Mouse (Mus musculus) spleen, adult 2 months (tissue): ENCODE measurements around the gene Cib4. TPM values are rescaled to one million over a fixed set of nuclear protein-coding genes. Genes with fewer than 3 reads are reported as not detected.

Source experiments
- DNase-seq, 2 experiments: peaks; one replicate each; pipeline versions ENCODE4 v3.0.0 to v3.0.0-alpha.2; 2012 to 2021; ENCODE audit warnings: low spot score in 2 of 2, low read depth in 1 of 2
- H3K27ac ChIP-seq: fragments of 200-500 bp; 2 replicates; pipeline ENCODE4 v1.5.1; 2012; ENCODE audit warnings: low read length, inconsistent platforms; ENCODE audit not compliant: insufficient read depth
- H3K27me3 ChIP-seq: fragments of 200-500 bp; 2 replicates; pipeline ENCODE4 v1.6.1; 2012; ENCODE audit warnings: mild to moderate bottlenecking, moderate library complexity, low read length, inconsistent platforms; ENCODE audit not compliant: control insufficient read depth, insufficient read depth
- H3K36me3 ChIP-seq: fragments of 200-500 bp; 2 replicates; pipeline ENCODE4 v1.6.1; 2012; ENCODE audit warnings: mild to moderate bottlenecking, low read length, inconsistent platforms; ENCODE audit not compliant: control insufficient read depth, insufficient read depth
- H3K4me1 ChIP-seq: fragments of 200-500 bp; 2 replicates; pipeline ENCODE4 v1.6.1; 2011; ENCODE audit warnings: inconsistent platforms; ENCODE audit not compliant: control insufficient read depth, insufficient read depth, insufficient read length
- H3K4me3 ChIP-seq: fragments of 200-500 bp; 2 replicates; pipeline ENCODE4 v1.5.1; 2011; ENCODE audit warnings: mild to moderate bottlenecking, inconsistent platforms; ENCODE audit not compliant: insufficient read depth, insufficient read length; ENCODE audit errors: extremely low read depth
- CTCF ChIP-seq: fragments of 200-500 bp; IDR thresholded peaks from 2 replicates; pipeline ENCODE4 v1.5.1; 2011; ENCODE audit warnings: mild to moderate bottlenecking, inconsistent platforms; ENCODE audit not compliant: insufficient read depth, insufficient read length, insufficient replicate concordance; ENCODE audit errors: extremely low read depth
- POLR2A ChIP-seq: fragments of 200-500 bp; IDR thresholded peaks from 2 replicates; pipeline ENCODE4 v1.6.1; 2011; ENCODE audit warnings: low read depth, low read length, inconsistent platforms
- WGBS: fragments of 180-500 bp; shearing (Covaris S2); methylation state at CpG from one replicate; pipeline ENCODE4 v1.1.7; 2018; 5-methylcytosine and 5-hydroxymethylcytosine counted together
- polyA plus RNA-seq: library from polyadenylated mRNA; depleted of rRNA; stranded (reverse); fragments of >200 nt; gene quantifications from 2 replicates; pipeline ENCODE4 v1.2.3, GENCODE M21; 2012

Cib4 gene
- polyA plus RNA-seq, 1 experiment, result not detected

GRCm38 (mm10) chr5:30574367-30574766 lies 28.7 kb upstream of the Cib4 start:
- TF ChIP-seq CTCF, result no peak
- TF ChIP-seq POLR2A, result no peak
- H3K36me3 ChIP-seq, result no peaks in the 10 kb centered on the region
- H3K4me3 ChIP-seq, result no peak overlapping the region
- H3K27me3 ChIP-seq, result no peaks in the 10 kb centered on the region
- WGBS, result 87% methylated on average over 8 of the region's 8 CpGs
- DNase-seq, result no peak
- H3K27ac ChIP-seq, result no peak overlapping the region
- H3K4me1 ChIP-seq, result no peaks in the 10 kb centered on the region

DNA sequence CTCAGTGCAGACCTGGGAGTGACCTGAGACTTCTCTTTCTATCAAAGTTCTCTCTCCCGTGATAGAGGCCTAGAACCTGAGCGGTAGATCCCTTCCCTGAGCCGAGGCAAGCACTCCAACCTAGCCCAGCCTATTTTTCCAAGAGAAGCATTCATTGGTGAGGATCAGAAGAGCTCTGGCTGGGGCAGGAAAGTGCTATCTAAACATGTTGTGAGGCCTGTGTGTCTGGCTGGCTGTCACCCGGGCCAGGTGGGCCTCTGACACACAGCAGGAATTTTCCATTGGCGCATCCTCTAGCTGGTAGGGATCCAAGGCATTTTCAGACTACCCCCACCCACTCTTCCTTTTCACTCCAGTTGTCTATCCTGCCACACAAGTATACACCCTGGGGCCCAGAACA lies 26.2 kb upstream of the Cib4 start:
- 76% methylated on average over 5 of the region's 5 CpGs for WGBS
- TF ChIP-seq POLR2A, result no peak
- no peak for TF ChIP-seq CTCF
- Histone ChIP-seq H3K4me3 (no peak overlapping the region), H3K27ac (no peak overlapping the region), H3K27me3 (no peaks in the 10 kb centered on the region), H3K36me3 (no peaks in the 10 kb centered on the region), H3K4me1 (no peaks in the 10 kb centered on the region)
- DNase-seq, result no peak

DNA sequence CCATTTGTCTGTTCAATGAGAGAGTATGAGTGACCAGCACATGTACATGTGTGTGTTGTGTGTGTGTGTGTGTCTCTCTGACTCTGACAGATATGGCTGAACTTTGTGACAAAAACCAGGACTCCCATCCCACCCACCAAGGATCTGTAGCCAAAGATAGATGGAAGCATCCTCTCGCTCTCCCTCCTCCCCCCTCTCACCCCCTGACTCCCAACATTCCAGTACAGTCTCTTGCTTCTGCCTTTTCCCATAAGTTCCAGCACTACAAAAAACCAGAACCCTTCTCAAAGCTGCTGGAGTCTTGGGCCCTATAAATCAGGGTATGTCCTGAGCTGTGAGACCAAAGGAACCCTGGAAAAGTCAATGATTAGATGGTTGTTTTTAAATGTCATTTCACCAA lies 22.8 kb upstream of the Cib4 start:
- 100% methylated on average over 1 of the region's 1 CpGs for WGBS
- no peaks in the 10 kb centered on the region for H3K36me3 ChIP-seq
- no peak for TF ChIP-seq CTCF
- no peak for TF ChIP-seq POLR2A
- DNase-seq, result no peak
- no peak overlapping the region for H3K27ac ChIP-seq
- H3K27me3 ChIP-seq, result no peaks in the 10 kb centered on the region
- no peaks in the 10 kb centered on the region for H3K4me1 ChIP-seq
- no peak overlapping the region for H3K4me3 ChIP-seq

DNA sequence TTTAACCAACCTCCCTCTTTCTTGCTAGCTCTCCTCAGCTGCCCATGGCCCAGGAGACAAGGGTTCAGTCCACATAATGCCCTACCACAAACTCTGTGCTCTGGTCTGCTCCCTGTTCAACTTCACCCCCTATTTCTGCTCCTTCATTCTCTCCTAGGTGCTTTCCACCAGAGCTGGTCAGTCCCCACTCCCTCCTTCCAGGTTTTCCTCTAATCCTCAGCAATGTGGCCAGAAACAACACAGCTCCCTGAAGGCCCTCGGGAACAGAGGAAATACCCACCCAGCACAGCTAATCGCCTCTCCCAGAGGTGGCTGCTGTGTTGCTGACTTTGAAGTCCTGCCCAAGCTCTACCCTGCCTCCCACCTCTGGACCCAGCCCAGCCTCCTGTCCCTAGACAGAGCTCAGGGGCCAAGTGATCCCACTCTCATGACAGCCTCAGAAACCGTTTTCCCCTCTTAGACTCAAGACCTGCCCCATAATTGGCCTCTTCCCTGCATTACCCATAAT lies 14.4 kb upstream of the Cib4 start:
- 0 out of 2 replicates have a peak, but pooled peaks cover 2% of the 10 kb centered on the region for H3K4me1 ChIP-seq
- no peak for TF ChIP-seq CTCF
- no peak for TF ChIP-seq POLR2A
- no peaks in the 10 kb centered on the region for H3K36me3 ChIP-seq
- no peak for DNase-seq
- no peak overlapping the region for H3K4me3 ChIP-seq
- H3K27ac ChIP-seq, result no peak overlapping the region
- WGBS, result 43% methylated on average over 3 of the region's 3 CpGs
- no peaks in the 10 kb centered on the region for H3K27me3 ChIP-seq

- WGBS, result 82% methylated on average over 3 of the region's 3 CpGs
- no peaks in the 10 kb centered on the region for H3K36me3 ChIP-seq
- 0 out of 2 replicates have a peak, but pooled peaks cover 2% of the 10 kb centered on the region for H3K4me1 ChIP-seq
- H3K27ac ChIP-seq, result no peak overlapping the region
- H3K4me3 ChIP-seq, result no peak overlapping the region
- no peak for TF ChIP-seq CTCF
- TF ChIP-seq POLR2A, result no peak
- no peaks in the 10 kb centered on the region for H3K27me3 ChIP-seq
- DNase-seq, result no peak
Measured at GRCm38 (mm10) chr5:30559421-30559820, 13.8 kb upstream of the Cib4 start.

GRCm38 (mm10) chr5:30556284-30556683 lies 10.6 kb upstream of the Cib4 start:
- no peak for TF ChIP-seq POLR2A
- TF ChIP-seq CTCF, result no peak
- Histone ChIP-seq H3K27me3 (no peaks in the 10 kb centered on the region), H3K4me1 (no peaks in the 10 kb centered on the region), H3K36me3 (no peaks in the 10 kb centered on the region), H3K4me3 (no peak overlapping the region), H3K27ac (no peak overlapping the region)
- WGBS, result 80% methylated on average over 3 of the region's 3 CpGs
- DNase-seq, result no peak

- WGBS, result 76% methylated on average over 8 of the region's 8 CpGs
- no peaks in the 10 kb centered on the region for H3K27me3 ChIP-seq
- H3K27ac ChIP-seq, result no peak overlapping the region
- DNase-seq, result no peak
- H3K4me3 ChIP-seq, result no peak overlapping the region
- no peaks in the 10 kb centered on the region for H3K36me3 ChIP-seq
- H3K4me1 ChIP-seq, result no peaks in the 10 kb centered on the region
- TF ChIP-seq POLR2A, result no peak
- no peak for TF ChIP-seq CTCF
Measured at GRCm38 (mm10) chr5:30554981-30555380, 9.3 kb upstream of the Cib4 start.
